Mouse (Mus musculus) CH12.LX (cell line): ENCODE results near the gene Lcor.

Experiments used
- CHD2 ChIP-seq: IDR thresholded peaks from 2 replicates; pipeline ENCODE4 v1.6.1; 2011; ENCODE audit warnings: low read length, improper control_type of control experiment
- CTCF ChIP-seq, 2 experiments: IDR thresholded peaks in 1 of 2; conservative IDR thresholded peaks in 1 of 2; 2 replicates each; pipeline ENCODE4 v1.5.1; 2011 to 2012; ENCODE audit warnings: low read depth in 2 of 2, low read length in 2 of 2, improper control_type of control experiment in 1 of 2, inconsistent platforms in 1 of 2, mild to moderate bottlenecking in 1 of 2, moderate library complexity in 1 of 2
- ELF1 ChIP-seq: IDR thresholded peaks from 2 replicates; pipeline ENCODE4 v1.6.1; 2014; ENCODE audit warnings: low read depth, mild to moderate bottlenecking, inconsistent platforms, low read length, improper control_type of control experiment
- EP300 ChIP-seq: IDR thresholded peaks from 2 replicates; pipeline ENCODE4 v1.6.1; 2011; ENCODE audit warnings: low read length, improper control_type of control experiment
- ETS1 ChIP-seq: conservative IDR thresholded peaks from 2 replicates; pipeline ENCODE4 v1.6.1; 2012; ENCODE audit warnings: low read depth, mild to moderate bottlenecking, inconsistent platforms, low read length, improper control_type of control experiment, moderate library complexity
- HCFC1 ChIP-seq: IDR thresholded peaks from 2 replicates; pipeline ENCODE4 v1.6.1; 2012; ENCODE audit warnings: low read depth, mild to moderate bottlenecking, inconsistent platforms, low read length, improper control_type of control experiment
- MEF2A ChIP-seq: IDR thresholded peaks from 2 replicates; pipeline ENCODE4 v1.6.1; 2014; ENCODE audit warnings: low read depth, mild to moderate bottlenecking, inconsistent platforms, low read length, improper control_type of control experiment, borderline replicate concordance
- POLR2A ChIP-seq: IDR thresholded peaks from 2 replicates; pipeline ENCODE4 v1.6.1; 2011; ENCODE audit warnings: low read depth, mild to moderate bottlenecking, improper control_type of control experiment, low read length
- SIN3A ChIP-seq: IDR thresholded peaks from 2 replicates; pipeline ENCODE4 v1.6.1; 2012; ENCODE audit warnings: low read length, improper control_type of control experiment, inconsistent platforms
- SMC3 ChIP-seq: IDR thresholded peaks from 2 replicates; pipeline ENCODE4 v1.6.1; 2011; ENCODE audit warnings: low read depth, low read length, improper control_type of control experiment
- ZC3H11A ChIP-seq: IDR thresholded peaks from 2 replicates; pipeline ENCODE4 v1.6.1; 2012; ENCODE audit warnings: low read depth, mild to moderate bottlenecking, inconsistent platforms, low read length, improper control_type of control experiment

- no peak for TF ChIP-seq CTCF (conservative IDR thresholded peaks at IDR 0.05 in 1 of 2, IDR thresholded peaks at IDR 0.05 in 1 of 2; ENCODE audit: low read depth in 2 of 2, low read length in 2 of 2)
- no peak for TF ChIP-seq SIN3A
- no peak for TF ChIP-seq CHD2
- TF ChIP-seq EP300 = no peak
- no peak for TF ChIP-seq MEF2A
- no peak for TF ChIP-seq HCFC1
- TF ChIP-seq ZC3H11A = no peak
- TF ChIP-seq POLR2A = no peak
- TF ChIP-seq SMC3 = no peak
- no peak for TF ChIP-seq ELF1
- TF ChIP-seq ETS1 = no peak
These were observed 41.0 kb upstream of the Lcor start for GRCm38 (mm10) chr19:41441446-41441845.
